Mouse (Mus musculus) erythroblast, embryonic 14.5 days (primary cell): ENCODE measurements around the gene Actr8.

ENCODE experiments used
- GATA1 ChIP-seq: IDR thresholded peaks from 2 replicates; pipeline ENCODE4 v1.6.1; 2012; ENCODE audit warnings: low read length, inconsistent platforms, mixed read lengths
- TAL1 ChIP-seq: IDR thresholded peaks from 3 replicates; pipeline ENCODE4 v1.6.1; 2012; ENCODE audit warnings: low read length, inconsistent platforms, mixed read lengths

- no peak for TF ChIP-seq TAL1
- TF ChIP-seq GATA1 = no peak
These were observed 8.0 kb downstream of the Actr8 start for GRCm38 (mm10) chr14:29986096-29986495.
